Mouse (Mus musculus): ENCODE data around the gene Tmem268.

DNA sequence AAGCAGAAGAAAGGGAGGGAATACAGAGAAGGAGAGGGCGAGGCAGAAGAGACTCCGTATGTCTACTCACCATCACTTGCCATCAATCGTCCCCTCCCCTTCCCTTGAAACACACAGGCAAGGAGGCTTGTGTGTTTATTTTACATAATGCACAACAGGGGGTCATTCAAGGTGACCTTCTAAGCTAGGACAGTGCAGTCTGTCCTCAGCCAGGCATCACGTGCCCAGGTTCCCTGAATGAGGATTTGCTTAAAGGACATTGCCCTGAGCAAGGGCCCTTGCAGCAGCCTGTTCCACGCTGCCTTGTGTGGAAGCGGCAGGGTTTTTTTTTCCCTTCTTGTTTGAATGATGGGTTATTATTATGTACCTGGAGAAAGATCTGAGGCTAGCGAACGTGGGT lies 33.1 kb upstream of the Tmem268 start:
- TF ChIP-seq CTCF (conservative IDR thresholded peaks at IDR 0.05; ENCODE audit: low read length): no peak
- no peak for TF ChIP-seq NANOG (IDR thresholded peaks at IDR 0.05; ENCODE audit: borderline replicate concordance, low read length)
